Mouse (Mus musculus) small intestine, adult 2 months (tissue): Measurements from ENCODE around the gene Snx27.

Source experiments
- CTCF ChIP-seq: fragments of 200-500 bp; IDR thresholded peaks from 2 replicates; pipeline ENCODE4 v1.5.1; 2012; ENCODE audit warnings: low read depth, mild to moderate bottlenecking, control low read depth, inconsistent platforms, low read length, moderate library complexity, mixed read lengths; ENCODE audit not compliant: insufficient replicate concordance, insufficient read length; ENCODE audit errors: extremely low read depth
- POLR2A ChIP-seq: fragments of 200-500 bp; IDR thresholded peaks from 2 replicates; pipeline ENCODE4 v1.6.1; 2012; ENCODE audit warnings: low read depth, mild to moderate bottlenecking, control low read depth, inconsistent platforms, low read length, moderate library complexity

DNA sequence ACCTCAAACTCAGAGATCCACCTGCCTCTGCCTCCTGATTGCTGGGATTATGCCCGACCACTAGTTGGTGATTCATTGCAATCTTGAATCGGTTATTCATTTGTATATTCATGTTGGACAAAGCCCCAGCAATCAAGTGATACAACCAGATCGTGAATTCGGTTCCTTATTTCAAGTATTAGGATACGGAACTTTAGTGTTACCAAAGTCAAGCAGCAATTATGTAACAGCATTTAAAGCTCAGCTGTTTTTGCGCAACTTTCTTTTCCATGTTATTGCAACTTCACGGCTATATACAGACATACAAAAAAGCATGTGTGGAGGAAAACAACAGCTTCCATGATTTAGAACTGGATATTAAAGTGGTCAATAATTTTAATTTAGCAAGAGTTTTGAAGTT is 428 bp upstream of the Snx27 start:
- TF ChIP-seq CTCF (no peak), POLR2A (no peak)
